Mouse (Mus musculus): Measurements from ENCODE around the gene Ipmk. TPM values are rescaled to one million over a fixed set of nuclear protein-coding genes. Genes with fewer than 3 reads are reported as not detected.

Gene Ipmk
- polyA plus RNA-seq, 1 experiment: 31.1 TPM

DNA sequence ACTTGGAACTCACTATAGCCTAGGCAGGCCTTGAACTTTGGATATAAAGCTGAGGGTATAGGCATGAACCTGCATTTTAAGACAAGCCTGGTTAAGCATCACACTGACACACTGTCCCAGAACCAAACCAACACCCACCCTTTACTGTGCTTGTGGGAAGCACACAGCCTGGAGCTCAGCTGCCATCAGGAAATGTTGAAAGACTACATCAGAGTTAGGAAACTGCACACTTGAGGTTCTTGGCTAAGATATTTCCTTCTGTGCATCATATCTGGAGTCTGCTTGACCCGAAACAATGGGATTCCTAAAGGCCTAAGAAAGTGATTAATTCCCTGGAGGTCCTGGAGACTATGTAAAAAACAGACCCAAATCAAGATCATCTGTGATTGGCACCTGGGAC is 1.7 kb downstream of the Ipmk start:
- H3K27ac ChIP-seq (ENCODE audit: insufficient read depth, low read depth, low read length): no peak overlapping the region
- no peak for DNase-seq
- H3K27me3 ChIP-seq (replicated peaks; ENCODE audit: control insufficient read depth, insufficient read depth, low read length): no peaks in the 10 kb centered on the region
- WGBS: 80% methylated on average over 1 of the region's 1 CpGs
- peak overlapping the region; percentile 34; the same call in 1 of the 2 replicates for H3K4me3 ChIP-seq (ENCODE audit: insufficient read depth, low read depth, low read length)
- TF ChIP-seq CTCF (conservative IDR thresholded peaks at IDR 0.05; ENCODE audit: insufficient read depth, insufficient read length, low read depth, low read length) (no peak), POLR2A (IDR thresholded peaks at IDR 0.05; ENCODE audit: low read depth, low read length) (no peak)
- peaks cover 8% of the 10 kb centered on the region for H3K4me1 ChIP-seq (ENCODE audit: control insufficient read depth, insufficient read depth, low read length)
- H3K36me3 ChIP-seq (ENCODE audit: control insufficient read depth, insufficient read depth, low read length): no peaks in the 10 kb centered on the region

DNA sequence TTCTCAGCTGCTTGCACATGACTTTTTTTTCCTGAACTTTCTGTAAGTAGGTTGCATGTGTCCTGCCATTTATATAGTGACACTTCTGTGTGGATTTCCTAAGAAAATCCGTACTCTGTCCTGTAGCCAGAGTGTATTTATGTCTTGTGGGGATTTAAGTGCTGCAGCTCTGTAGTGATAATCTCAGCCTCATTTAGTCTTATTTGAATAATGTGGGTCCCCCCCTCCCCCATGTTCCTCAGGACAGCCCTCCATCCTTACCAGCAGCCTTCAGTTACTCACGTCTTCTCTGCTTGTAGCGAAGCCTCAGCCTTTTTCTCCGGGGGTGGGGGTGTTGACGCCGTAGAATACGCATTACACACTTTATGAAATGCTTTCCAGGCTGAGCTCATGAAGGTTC is 3.7 kb downstream of the Ipmk start:
- TF ChIP-seq CTCF (conservative IDR thresholded peaks at IDR 0.05; ENCODE audit: insufficient read depth, insufficient read length, low read depth, low read length): no peak
- Histone ChIP-seq H3K36me3 (ENCODE audit: control insufficient read depth, insufficient read depth, low read length) (no peaks in the 10 kb centered on the region), H3K27me3 (replicated peaks; ENCODE audit: control insufficient read depth, insufficient read depth, low read length) (no peaks in the 10 kb centered on the region), H3K4me1 (ENCODE audit: control insufficient read depth, insufficient read depth, low read length) (peaks cover 12% of the 10 kb centered on the region), H3K4me3 (ENCODE audit: insufficient read depth, low read depth, low read length) (no peak overlapping the region), H3K27ac (ENCODE audit: insufficient read depth, low read depth, low read length) (no peak overlapping the region)
- no peak for DNase-seq
- WGBS: 92% methylated on average over 7 of the region's 7 CpGs

DNA sequence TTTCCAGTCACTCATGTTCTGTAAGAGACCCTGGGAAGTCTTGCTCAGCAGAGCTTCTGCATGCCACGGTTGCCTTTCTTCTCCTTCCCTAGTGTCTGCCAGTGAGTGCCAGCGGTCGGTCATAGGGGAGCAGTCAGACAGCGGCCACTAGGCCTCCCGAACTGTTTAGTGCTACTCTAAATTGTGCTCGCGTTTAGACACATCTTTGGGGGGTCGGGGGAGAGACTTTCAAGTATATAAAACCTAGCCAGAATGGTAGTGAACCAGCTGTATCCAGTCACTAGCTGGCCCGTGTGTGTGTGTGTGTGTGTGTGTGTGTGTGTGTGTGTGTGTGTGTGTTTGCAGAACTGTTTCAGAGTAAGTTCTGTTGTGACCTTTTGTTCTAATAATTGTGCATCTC is 6.3 kb downstream of the Ipmk start:
- no peaks in the 10 kb centered on the region for H3K27me3 ChIP-seq (replicated peaks; ENCODE audit: control insufficient read depth, insufficient read depth, low read length)
- H3K36me3 ChIP-seq (ENCODE audit: control insufficient read depth, insufficient read depth, low read length): no peaks in the 10 kb centered on the region
- H3K27ac ChIP-seq (ENCODE audit: insufficient read depth, low read depth, low read length): no peak overlapping the region
- H3K4me3 ChIP-seq (ENCODE audit: insufficient read depth, low read depth, low read length): no peak overlapping the region
- 49% methylated on average over 9 of the region's 9 CpGs for WGBS
- no peak for DNase-seq
- peaks cover 8% of the 10 kb centered on the region for H3K4me1 ChIP-seq (ENCODE audit: control insufficient read depth, insufficient read depth, low read length)
- TF ChIP-seq CTCF (conservative IDR thresholded peaks at IDR 0.05; ENCODE audit: insufficient read depth, insufficient read length, low read depth, low read length) (no peak), POLR2A (IDR thresholded peaks at IDR 0.05; ENCODE audit: low read depth, low read length) (no peak)

DNA sequence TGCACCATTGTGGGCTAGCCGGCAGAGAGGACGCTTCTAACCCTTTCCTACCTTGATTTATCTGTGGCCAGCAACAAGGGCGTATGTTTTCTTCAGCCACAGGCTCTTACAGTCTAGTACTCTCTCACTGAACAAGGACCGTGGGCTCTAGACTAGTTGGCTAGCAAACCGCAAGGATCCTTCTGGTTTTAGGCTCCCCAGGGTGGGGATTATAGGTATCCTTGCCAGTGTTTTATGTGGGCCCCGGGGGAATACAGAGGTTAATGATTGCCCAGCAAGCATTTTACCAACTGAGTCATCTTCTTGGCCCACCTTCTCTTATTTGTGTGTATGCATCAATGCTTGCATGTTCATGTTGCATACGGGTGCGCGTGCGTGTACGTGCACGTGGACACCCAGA is 7.4 kb downstream of the Ipmk start:
- WGBS: 78% methylated on average over 12 of the region's 12 CpGs
- Histone ChIP-seq H3K4me3 (ENCODE audit: insufficient read depth, low read depth, low read length) (no peak overlapping the region), H3K36me3 (ENCODE audit: control insufficient read depth, insufficient read depth, low read length) (no peaks in the 10 kb centered on the region), H3K27ac (ENCODE audit: insufficient read depth, low read depth, low read length) (no peak overlapping the region), H3K27me3 (replicated peaks; ENCODE audit: control insufficient read depth, insufficient read depth, low read length) (no peaks in the 10 kb centered on the region), H3K4me1 (ENCODE audit: control insufficient read depth, insufficient read depth, low read length) (peaks cover 4% of the 10 kb centered on the region; the same call in 1 of the 2 replicates)
- DNase-seq: no peak
- TF ChIP-seq POLR2A (IDR thresholded peaks at IDR 0.05; ENCODE audit: low read depth, low read length) (no peak), CTCF (conservative IDR thresholded peaks at IDR 0.05; ENCODE audit: insufficient read depth, insufficient read length, low read depth, low read length) (no peak)

DNA sequence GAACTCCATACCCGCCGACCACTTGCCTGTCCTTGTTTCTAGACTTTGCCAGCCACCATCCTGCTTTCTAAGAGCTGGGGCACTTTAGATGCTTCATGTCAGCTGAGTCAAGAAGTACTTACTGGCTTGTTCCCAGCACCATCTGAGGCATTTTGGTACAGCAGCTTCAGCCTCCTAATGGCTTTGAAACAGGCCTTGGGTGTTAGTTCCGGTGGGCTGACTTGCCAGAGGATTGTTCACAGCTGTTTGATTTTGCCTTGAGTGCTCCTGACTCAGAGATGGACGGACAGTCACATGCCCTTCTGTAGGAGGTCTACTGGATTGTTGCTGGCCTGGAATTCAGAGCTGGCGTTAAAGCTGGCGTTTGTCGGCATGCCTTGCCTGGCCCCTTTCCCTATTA is 13.5 kb downstream of the Ipmk start:
- DNase-seq: no peak
- Histone ChIP-seq H3K27me3 (replicated peaks; ENCODE audit: control insufficient read depth, insufficient read depth, low read length) (no peaks in the 10 kb centered on the region), H3K4me3 (ENCODE audit: insufficient read depth, low read depth, low read length) (no peak overlapping the region), H3K4me1 (ENCODE audit: control insufficient read depth, insufficient read depth, low read length) (peaks cover 6% of the 10 kb centered on the region; the same call in 1 of the 2 replicates), H3K27ac (ENCODE audit: insufficient read depth, low read depth, low read length) (no peak overlapping the region), H3K36me3 (ENCODE audit: control insufficient read depth, insufficient read depth, low read length) (no peaks in the 10 kb centered on the region)
- TF ChIP-seq POLR2A (IDR thresholded peaks at IDR 0.05; ENCODE audit: low read depth, low read length): no peak
- TF ChIP-seq CTCF (conservative IDR thresholded peaks at IDR 0.05; ENCODE audit: insufficient read depth, insufficient read length, low read depth, low read length): no peak
- WGBS: 51% methylated on average over 7 of the region's 7 CpGs

DNA sequence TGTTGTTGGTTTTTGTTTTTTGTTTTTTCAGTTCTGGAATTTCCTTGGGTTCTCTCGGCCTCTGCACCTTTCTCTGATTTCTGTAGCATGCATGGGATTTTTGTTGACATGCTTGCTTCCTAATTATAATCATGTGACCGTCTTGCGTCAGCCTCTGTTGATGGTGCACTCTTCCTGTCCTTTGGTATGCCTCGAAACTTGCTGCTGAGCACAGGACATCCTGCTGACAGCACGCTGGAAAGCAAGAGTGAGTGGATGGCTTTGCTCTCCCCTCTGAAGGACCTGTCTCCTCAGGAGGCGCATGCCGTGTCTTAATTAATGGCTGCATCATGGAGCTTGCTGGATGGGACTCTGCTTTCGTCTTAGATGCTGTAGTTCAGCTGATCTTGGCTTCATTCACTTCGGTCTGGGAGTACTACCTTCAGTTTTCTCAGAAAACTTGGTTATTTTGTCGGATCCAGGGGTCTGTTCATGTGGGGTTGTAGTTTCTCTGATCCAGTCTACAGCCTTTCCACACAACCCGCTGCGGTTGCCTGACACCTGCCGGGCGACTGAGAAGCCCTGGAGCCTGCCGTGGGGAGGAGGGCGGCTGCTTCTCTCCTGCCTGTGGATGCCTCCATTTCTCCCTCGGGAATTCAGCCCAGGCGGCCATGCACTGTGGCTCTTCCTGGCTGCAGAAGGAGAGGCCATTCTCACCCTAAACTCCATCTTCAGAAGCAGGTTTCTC is 14.4 kb downstream of the Ipmk start:
- 30% methylated on average over 18 of the region's 18 CpGs for WGBS

DNA sequence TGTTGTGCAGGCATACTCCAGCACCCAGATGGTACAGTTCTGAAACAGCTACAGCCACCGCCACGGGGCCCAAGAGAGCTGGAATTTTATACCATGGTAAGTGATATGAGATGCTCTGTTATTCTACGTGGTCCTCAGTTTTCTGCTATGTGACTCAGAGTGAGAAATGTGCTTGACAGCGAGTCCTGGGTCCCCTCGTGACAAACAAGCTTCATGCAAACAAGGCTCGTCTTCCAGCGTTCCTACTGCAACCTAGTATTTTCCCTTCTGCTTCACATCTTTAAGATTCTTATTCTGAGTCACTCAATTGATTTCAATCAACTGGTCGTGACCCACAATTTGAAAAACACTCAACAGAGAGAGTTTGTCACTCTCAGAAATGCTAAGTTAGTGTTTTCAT is 15.9 kb downstream of the Ipmk start:
- 65% methylated on average over 8 of the region's 8 CpGs for WGBS
- H3K4me3 ChIP-seq (ENCODE audit: insufficient read depth, low read depth, low read length): no peak overlapping the region
- H3K27me3 ChIP-seq (replicated peaks; ENCODE audit: control insufficient read depth, insufficient read depth, low read length): no peaks in the 10 kb centered on the region
- H3K4me1 ChIP-seq (ENCODE audit: control insufficient read depth, insufficient read depth, low read length): peaks cover 6% of the 10 kb centered on the region; the same call in 1 of the 2 replicates
- no peaks in the 10 kb centered on the region for H3K36me3 ChIP-seq (ENCODE audit: control insufficient read depth, insufficient read depth, low read length)
- TF ChIP-seq POLR2A (IDR thresholded peaks at IDR 0.05; ENCODE audit: low read depth, low read length) (no peak), CTCF (conservative IDR thresholded peaks at IDR 0.05; ENCODE audit: insufficient read depth, insufficient read length, low read depth, low read length) (no peak)
- DNase-seq: no peak
- no peak overlapping the region for H3K27ac ChIP-seq (ENCODE audit: insufficient read depth, low read depth, low read length)

More for the DNA sequence above, 14.4 kb downstream of the Ipmk start:
- H3K27ac ChIP-seq (ENCODE audit: insufficient read depth, low read depth, low read length): peak overlapping the region; percentile 18; the same call in 1 of the 2 replicates
- peaks cover 6% of the 10 kb centered on the region; the same call in 1 of the 2 replicates for H3K4me1 ChIP-seq (ENCODE audit: control insufficient read depth, insufficient read depth, low read length)
- peak overlapping the region; percentile 7; the same call in 1 of the 2 replicates for H3K4me3 ChIP-seq (ENCODE audit: insufficient read depth, low read depth, low read length)
- H3K27me3 ChIP-seq (replicated peaks; ENCODE audit: control insufficient read depth, insufficient read depth, low read length): no peaks in the 10 kb centered on the region
- H3K36me3 ChIP-seq (ENCODE audit: control insufficient read depth, insufficient read depth, low read length): no peaks in the 10 kb centered on the region
- TF ChIP-seq POLR2A (IDR thresholded peaks at IDR 0.05; ENCODE audit: low read depth, low read length): no peak
- no peak for TF ChIP-seq CTCF (conservative IDR thresholded peaks at IDR 0.05; ENCODE audit: insufficient read depth, insufficient read length, low read depth, low read length)
- peak; percentile 62 for DNase-seq
